Mouse (Mus musculus): ENCODE data around the gene Ppp1r14c. TPM values are rescaled to one million over a fixed set of nuclear protein-coding genes. Genes with fewer than 3 reads are reported as not detected.
"Not testable (repeated sequence)": the region's sequence is repeated elsewhere in the genome, so short reads cannot be mapped to it uniquely, and the experiment has no call there.

The Ppp1r14c gene
- polyA plus RNA-seq, 1 experiment from 2014 or later = 2.7 TPM

GRCm38 (mm10) chr10:3434848-3435474 is 69.1 kb downstream of the Ppp1r14c start:
- 93% methylated on average over 8 of the region's 8 CpGs for WGBS
- Histone ChIP-seq H3K27me3 (ENCODE audit: control insufficient read depth, insufficient read depth, low read length) (no peaks in the 10 kb centered on the region), H3K4me1 (ENCODE audit: control insufficient read depth, insufficient read depth, low read length) (no peaks in the 10 kb centered on the region), H3K9me3 (ENCODE audit: control insufficient read depth, low read depth, low read length) (0 out of 2 replicates have a peak, but pooled peaks cover 3% of the 10 kb centered on the region), H3K4me3 (ENCODE audit: low read depth, low read length) (no peak overlapping the region), H3K27ac (ENCODE audit: low read length) (no peak overlapping the region), H3K9ac (replicated peaks; ENCODE audit: low read depth, low read length) (no peak overlapping the region), H3K4me2 (replicated peaks; ENCODE audit: low read depth, low read length) (no peak overlapping the region), H3K36me3 (ENCODE audit: control insufficient read depth, insufficient read depth, low read length) (no peaks in the 10 kb centered on the region)
- no peak for ATAC-seq (ENCODE audit: insufficient number of reproducible peaks, insufficient read depth, low FRiP score, low read depth)

GRCm38 (mm10) chr10:3440722-3441471 is 75.0 kb downstream of the Ppp1r14c start:
- no peaks in the 10 kb centered on the region for H3K36me3 ChIP-seq (ENCODE audit: control insufficient read depth, insufficient read depth, low read length)
- WGBS = 60% methylated on average over 2 of the region's 2 CpGs
- no peak for ATAC-seq (ENCODE audit: insufficient number of reproducible peaks, insufficient read depth, low FRiP score, low read depth)

GRCm38 (mm10) chr10:3446748-3447147 is 80.9 kb downstream of the Ppp1r14c start:
- H3K4me1 ChIP-seq (ENCODE audit: control insufficient read depth, insufficient read depth, low read length); ATAC-seq (ENCODE audit: insufficient number of reproducible peaks, insufficient read depth, low FRiP score, low read depth); H3K36me3 ChIP-seq (ENCODE audit: control insufficient read depth, insufficient read depth, low read length); H3K27ac ChIP-seq (ENCODE audit: low read length); H3K4me3 ChIP-seq (ENCODE audit: low read depth, low read length); H3K9ac ChIP-seq (replicated peaks; ENCODE audit: low read depth, low read length); H3K4me2 ChIP-seq (replicated peaks; ENCODE audit: low read depth, low read length); H3K9me3 ChIP-seq (ENCODE audit: control insufficient read depth, low read depth, low read length); H3K27me3 ChIP-seq (ENCODE audit: control insufficient read depth, insufficient read depth, low read length): not testable (repeated sequence)
- WGBS = 88% methylated on average over 10 of the region's 10 CpGs

More at GRCm38 (mm10) chr10:3440722-3441471, 75.0 kb downstream of the Ppp1r14c start:
- no peaks in the 10 kb centered on the region for H3K4me1 ChIP-seq (ENCODE audit: control insufficient read depth, insufficient read depth, low read length)
- H3K9me3 ChIP-seq (ENCODE audit: control insufficient read depth, low read depth, low read length) = no peaks in the 10 kb centered on the region
- no peak overlapping the region for H3K9ac ChIP-seq (replicated peaks; ENCODE audit: low read depth, low read length)
- no peak overlapping the region for H3K4me3 ChIP-seq (ENCODE audit: low read depth, low read length)
- H3K27me3 ChIP-seq (ENCODE audit: control insufficient read depth, insufficient read depth, low read length) = no peaks in the 10 kb centered on the region
- no peak overlapping the region for H3K27ac ChIP-seq (ENCODE audit: low read length)
- no peak overlapping the region for H3K4me2 ChIP-seq (replicated peaks; ENCODE audit: low read depth, low read length)

- WGBS = 88% methylated on average over 5 of the region's 5 CpGs
- no peak overlapping the region for H3K4me2 ChIP-seq (replicated peaks; ENCODE audit: low read depth, low read length)
- no peak overlapping the region for H3K27ac ChIP-seq (ENCODE audit: low read length)
- no peaks in the 10 kb centered on the region for H3K4me1 ChIP-seq (ENCODE audit: control insufficient read depth, insufficient read depth, low read length)
- no peaks in the 10 kb centered on the region for H3K27me3 ChIP-seq (ENCODE audit: control insufficient read depth, insufficient read depth, low read length)
- ATAC-seq (ENCODE audit: insufficient number of reproducible peaks, insufficient read depth, low FRiP score, low read depth) = no peak
- no peaks in the 10 kb centered on the region for H3K9me3 ChIP-seq (ENCODE audit: control insufficient read depth, low read depth, low read length)
- no peaks in the 10 kb centered on the region for H3K36me3 ChIP-seq (ENCODE audit: control insufficient read depth, insufficient read depth, low read length)
- no peak overlapping the region for H3K9ac ChIP-seq (replicated peaks; ENCODE audit: low read depth, low read length)
- H3K4me3 ChIP-seq (ENCODE audit: low read depth, low read length) = no peak overlapping the region
Observed at GRCm38 (mm10) chr10:3448699-3449098, 82.8 kb downstream of the Ppp1r14c start.

GRCm38 (mm10) chr10:3451930-3452329 is 86.1 kb downstream of the Ppp1r14c start:
- Histone ChIP-seq H3K4me1 (ENCODE audit: control insufficient read depth, insufficient read depth, low read length) (no peaks in the 10 kb centered on the region), H3K27ac (ENCODE audit: low read length) (no peak overlapping the region), H3K36me3 (ENCODE audit: control insufficient read depth, insufficient read depth, low read length) (no peaks in the 10 kb centered on the region), H3K4me3 (ENCODE audit: low read depth, low read length) (no peak overlapping the region), H3K9ac (replicated peaks; ENCODE audit: low read depth, low read length) (no peak overlapping the region), H3K4me2 (replicated peaks; ENCODE audit: low read depth, low read length) (no peak overlapping the region), H3K27me3 (ENCODE audit: control insufficient read depth, insufficient read depth, low read length) (no peaks in the 10 kb centered on the region), H3K9me3 (ENCODE audit: control insufficient read depth, low read depth, low read length) (no peaks in the 10 kb centered on the region)
- no peak for ATAC-seq (ENCODE audit: insufficient number of reproducible peaks, insufficient read depth, low FRiP score, low read depth)
- WGBS = 85% methylated on average over 4 of the region's 4 CpGs

GRCm38 (mm10) chr10:3452822-3453475 is 87.1 kb downstream of the Ppp1r14c start:
- Histone ChIP-seq H3K4me1 (ENCODE audit: control insufficient read depth, insufficient read depth, low read length) (no peaks in the 10 kb centered on the region), H3K27ac (ENCODE audit: low read length) (no peak overlapping the region), H3K36me3 (ENCODE audit: control insufficient read depth, insufficient read depth, low read length) (no peaks in the 10 kb centered on the region), H3K4me2 (replicated peaks; ENCODE audit: low read depth, low read length) (no peak overlapping the region), H3K4me3 (ENCODE audit: low read depth, low read length) (no peak overlapping the region), H3K9ac (replicated peaks; ENCODE audit: low read depth, low read length) (no peak overlapping the region), H3K9me3 (ENCODE audit: control insufficient read depth, low read depth, low read length) (no peaks in the 10 kb centered on the region), H3K27me3 (ENCODE audit: control insufficient read depth, insufficient read depth, low read length) (no peaks in the 10 kb centered on the region)
- 76% methylated on average over 3 of the region's 3 CpGs for WGBS
- no peak for ATAC-seq (ENCODE audit: insufficient number of reproducible peaks, insufficient read depth, low FRiP score, low read depth)

- Histone ChIP-seq H3K36me3 (ENCODE audit: control insufficient read depth, insufficient read depth, low read length) (no peaks in the 10 kb centered on the region), H3K9me3 (ENCODE audit: control insufficient read depth, low read depth, low read length) (no peaks in the 10 kb centered on the region), H3K27ac (ENCODE audit: low read length) (no peak overlapping the region), H3K4me2 (replicated peaks; ENCODE audit: low read depth, low read length) (no peak overlapping the region), H3K9ac (replicated peaks; ENCODE audit: low read depth, low read length) (no peak overlapping the region), H3K27me3 (ENCODE audit: control insufficient read depth, insufficient read depth, low read length) (no peaks in the 10 kb centered on the region), H3K4me1 (ENCODE audit: control insufficient read depth, insufficient read depth, low read length) (no peaks in the 10 kb centered on the region), H3K4me3 (ENCODE audit: low read depth, low read length) (no peak overlapping the region)
- ATAC-seq (ENCODE audit: insufficient number of reproducible peaks, insufficient read depth, low FRiP score, low read depth) = no peak
- 74% methylated on average over 1 of the region's 1 CpGs for WGBS
Observed at GRCm38 (mm10) chr10:3458686-3459085, 92.8 kb downstream of the Ppp1r14c start.

- no peak overlapping the region for H3K9ac ChIP-seq (replicated peaks; ENCODE audit: low read depth, low read length)
- H3K4me1 ChIP-seq (ENCODE audit: control insufficient read depth, insufficient read depth, low read length) = no peaks in the 10 kb centered on the region
- no peak for ATAC-seq (ENCODE audit: insufficient number of reproducible peaks, insufficient read depth, low FRiP score, low read depth)
- H3K27me3 ChIP-seq (ENCODE audit: control insufficient read depth, insufficient read depth, low read length) = no peaks in the 10 kb centered on the region
- H3K9me3 ChIP-seq (ENCODE audit: control insufficient read depth, low read depth, low read length) = no peaks in the 10 kb centered on the region
- H3K4me2 ChIP-seq (replicated peaks; ENCODE audit: low read depth, low read length) = no peak overlapping the region
- 97% methylated on average over 1 of the region's 1 CpGs for WGBS
- H3K4me3 ChIP-seq (ENCODE audit: low read depth, low read length) = no peak overlapping the region
- no peaks in the 10 kb centered on the region for H3K36me3 ChIP-seq (ENCODE audit: control insufficient read depth, insufficient read depth, low read length)
- H3K27ac ChIP-seq (ENCODE audit: low read length) = no peak overlapping the region
Observed at GRCm38 (mm10) chr10:3460841-3461240, 95.0 kb downstream of the Ppp1r14c start.

Data from stomach, embryonic 14.5 days (tissue).